ENCODE assay signal across 9 mouse cellular contexts in genomic region chr9:107738841-107739202, GRCm38 (mm10). TPM values are rescaled to one million over a fixed set of nuclear protein-coding genes. Genes with fewer than 3 reads are reported as not detected.
A peak's percentile ranks its signal among the peaks of the same experiment; 100 is the strongest.
DNase-seq lines count a peak whose midpoint lies in the region; ATAC-seq and TF ChIP-seq lines count a peak whose summit lies in the region.
"Had no signal": no experiment of that assay in that cellular context is flagged by ENCODE, and none has a peak within 500 bp of the region (broad histone marks: within the 10 kb centered on the region; RNA-seq: fewer than 3 reads in every experiment).

No protein-coding gene starts in this region.

- in situ Hi-C loops in CH12.LX (cut with MboI; ENCODE audit: low pct_ligation_motif_present, low pct_unique_long_range_greater_than_20kb, low sequenced_read_pairs) = loop anchor here (5.0 kb wide), 1 partner anchor 52 kb away; no protein-coding TSS in a partner anchor

- TF ChIP-seq RAD21 in CH12.LX (IDR thresholded peaks at IDR 0.05; ENCODE audit: low read depth, low read length) = no peak

- peak; percentile 46; a peak in 3 of 4 replicates for TF ChIP-seq CTCF in CH12.LX (conservative IDR thresholded peaks at IDR 0.05 in 1 of 2, IDR thresholded peaks at IDR 0.05 in 1 of 2; ENCODE audit: low read depth in 2 of 2, low read length in 2 of 2)

- TF ChIP-seq EP300 in CH12.LX (IDR thresholded peaks at IDR 0.05; ENCODE audit: low read length) = no peak

- peaks cover 48 to 62% of the 10 kb centered on the region in 2 experiments for H3K36me3 ChIP-seq in CH12.LX (replicated peaks in 1 of 2; ENCODE audit: control insufficient read depth in 1 of 2, insufficient read depth in 1 of 2, low read length in 1 of 2)
- H3K36me3 ChIP-seq in hindbrain, embryonic 10.5 days = peaks cover 59% of the 10 kb centered on the region
- peaks cover 34% of the 10 kb centered on the region for H3K36me3 ChIP-seq in limb, embryonic 11.5 days (ENCODE audit: control insufficient read depth, insufficient read depth, low read length)
- H3K36me3 ChIP-seq in midbrain, embryonic 14.5 days (ENCODE audit: control insufficient read depth, insufficient read depth, low read length) = peaks cover 57% of the 10 kb centered on the region

- H3K27ac ChIP-seq in CH12.LX (ENCODE audit: insufficient read depth, low read depth) = no peak overlapping the region
- no peak overlapping the region for H3K27ac ChIP-seq in hindbrain, embryonic 10.5 days
- H3K27ac ChIP-seq in limb, embryonic 11.5 days (replicated peaks; ENCODE audit: low read depth, low read length) = no peak overlapping the region
- peak overlapping the region; percentile 72 for H3K27ac ChIP-seq in midbrain, embryonic 14.5 days (replicated peaks; ENCODE audit: low read depth, low read length)

- dilution Hi-C loops in CH12.LX (cut with MboI; ENCODE audit: extremely low pct_ligation_motif_present, extremely low pct_unique_long_range_greater_than_20kb, low sequenced_read_pairs) = no loop called here

- H3K27me3 ChIP-seq in CH12.LX (replicated peaks) = peaks cover 27% of the 10 kb centered on the region
- H3K27me3 ChIP-seq in hindbrain, embryonic 10.5 days (ENCODE audit: insufficient read depth, poor library complexity, severe bottlenecking) = peaks cover 29% of the 10 kb centered on the region
- no peaks in the 10 kb centered on the region for H3K27me3 ChIP-seq in limb, embryonic 11.5 days (ENCODE audit: control insufficient read depth, insufficient read depth, low read length)
- no peaks in the 10 kb centered on the region for H3K27me3 ChIP-seq in midbrain, embryonic 14.5 days (ENCODE audit: control insufficient read depth, insufficient read depth, low read length)

- TF ChIP-seq POLR2A in CH12.LX (IDR thresholded peaks at IDR 0.05; ENCODE audit: low read depth, low read length) = no peak; the same call in 1 of the 2 replicates

- H3K9me3 ChIP-seq in CH12.LX (replicated peaks; ENCODE audit: low read length) = no peaks in the 10 kb centered on the region
- H3K9me3 ChIP-seq in hindbrain, embryonic 10.5 days = no peaks in the 10 kb centered on the region
- H3K9me3 ChIP-seq in limb, embryonic 11.5 days (ENCODE audit: control insufficient read depth, low read length) = no peaks in the 10 kb centered on the region
- no peaks in the 10 kb centered on the region for H3K9me3 ChIP-seq in midbrain, embryonic 14.5 days (ENCODE audit: control insufficient read depth, low read length)

- no peaks in the 10 kb centered on the region for H3K4me1 ChIP-seq in CH12.LX (ENCODE audit: control insufficient read depth in 1 of 2, insufficient read depth in 2 of 2)
- peaks cover 44% of the 10 kb centered on the region for H3K4me1 ChIP-seq in hindbrain, embryonic 10.5 days (replicated peaks)
- H3K4me1 ChIP-seq in limb, embryonic 11.5 days (ENCODE audit: control insufficient read depth, insufficient read depth, low read length) = peaks cover 25% of the 10 kb centered on the region
- peaks cover 29% of the 10 kb centered on the region for H3K4me1 ChIP-seq in midbrain, embryonic 14.5 days (ENCODE audit: control insufficient read depth, insufficient read depth, low read length)

- no peak overlapping the region for H3K4me2 ChIP-seq in CH12.LX (ENCODE audit: insufficient read depth, low read depth, poor library complexity, severe bottlenecking)
- no peak overlapping the region for H3K4me2 ChIP-seq in limb, embryonic 11.5 days (ENCODE audit: low read depth, severe bottlenecking)
- no peak overlapping the region for H3K4me2 ChIP-seq in midbrain, embryonic 14.5 days (ENCODE audit: low read length)

- peak; percentile 49 for DNase-seq in adrenal gland, adult 2 months
- DNase-seq in adrenal gland, adult 8-10 months = no peak
- DNase-seq in CH12.LX (ENCODE audit: extremely low read depth) = peak; percentile 32
- DNase-seq in hindbrain, embryonic 10.5 days (ENCODE audit: low spot score) = peak; percentile 55
- DNase-seq in limb, embryonic 11.5 days (ENCODE audit: low spot score) = peak; percentile 68
- peak; percentile 64 for DNase-seq in midbrain, embryonic 14.5 days
- no peak for DNase-seq in ovary, postnatal 10 days (ENCODE audit: low spot score)

- H3K9ac ChIP-seq in CH12.LX (ENCODE audit: insufficient read depth, low read depth) = no peak overlapping the region
- no peak overlapping the region for H3K9ac ChIP-seq in limb, embryonic 11.5 days (ENCODE audit: low read length)
- H3K9ac ChIP-seq in midbrain, embryonic 14.5 days (replicated peaks; ENCODE audit: low read length) = no peak overlapping the region

- 50% methylated on average over 4 of the region's 4 CpGs for WGBS in hindbrain, embryonic 10.5 days
- 58% methylated on average over 4 of the region's 4 CpGs for WGBS in limb, embryonic 11.5 days
- 41% methylated on average over 4 of the region's 4 CpGs for WGBS in midbrain, embryonic 14.5 days

- peak; percentile 38; the same call in 1 of the 2 replicates for ATAC-seq in common myeloid progenitor, adult 5-6 weeks (replicated peaks; ENCODE audit: low read depth, poor library complexity, severe bottlenecking)
- ATAC-seq in limb, embryonic 11.5 days (ENCODE audit: insufficient number of reproducible peaks, low FRiP score, low TSS enrichment, low read depth) = no peak
- ATAC-seq in midbrain, embryonic 14.5 days (ENCODE audit: low FRiP score, low TSS enrichment) = peak; percentile 1; the same call in 1 of the 2 replicates

- H3K4me3 ChIP-seq in CH12.LX (replicated peaks in 1 of 3; ENCODE audit: low read depth in 2 of 3, low read length in 2 of 3, poor library complexity in 1 of 3) = no peak overlapping the region
- no peak overlapping the region for H3K4me3 ChIP-seq in hindbrain, embryonic 10.5 days
- no peak overlapping the region for H3K4me3 ChIP-seq in limb, embryonic 11.5 days (ENCODE audit: low read depth, low read length)
- no peak overlapping the region for H3K4me3 ChIP-seq in midbrain, embryonic 14.5 days (replicated peaks; ENCODE audit: low read depth, low read length)

- no peaks in the 10 kb centered on the region for H3K79me2 ChIP-seq in CH12.LX (replicated peaks; ENCODE audit: control insufficient read depth, extremely low read depth, insufficient read depth, poor library complexity, severe bottlenecking)

TF ChIP-seq in CH12.LX, 34 proteins besides CTCF, POLR2A, EP300 and RAD21:
- TF ChIP-seq ZMIZ1 (IDR thresholded peaks at IDR 0.05; ENCODE audit: low read depth, low read length) = no peak
- TF ChIP-seq USF1 (IDR thresholded peaks at IDR 0.05; ENCODE audit: low read depth, low read length) = no peak
- TF ChIP-seq JUND (conservative IDR thresholded peaks at IDR 0.05; ENCODE audit: low read depth, low read length) = no peak
- no peak for TF ChIP-seq CHD1 (IDR thresholded peaks at IDR 0.05; ENCODE audit: low read depth, low read length)
- TF ChIP-seq MYC (IDR thresholded peaks at IDR 0.05; ENCODE audit: low read depth, low read length) = no peak
- TF ChIP-seq MEF2A (IDR thresholded peaks at IDR 0.05; ENCODE audit: borderline replicate concordance, low read depth, low read length) = no peak
- TF ChIP-seq ZKSCAN1 (IDR thresholded peaks at IDR 0.05; ENCODE audit: borderline replicate concordance, low read depth, low read length) = no peak
- no peak for TF ChIP-seq ETS1 (conservative IDR thresholded peaks at IDR 0.05; ENCODE audit: low read depth, low read length)
- TF ChIP-seq GABPA (IDR thresholded peaks at IDR 0.05; ENCODE audit: insufficient replicate concordance, low read depth, low read length) = no peak
- TF ChIP-seq NRF1 (IDR thresholded peaks at IDR 0.05; ENCODE audit: low read depth, low read length) = no peak
- TF ChIP-seq UBTF (IDR thresholded peaks at IDR 0.05; ENCODE audit: low read depth, low read length) = no peak
- no peak for TF ChIP-seq BHLHE40 (IDR thresholded peaks at IDR 0.05; ENCODE audit: low read depth, low read length)
- no peak for TF ChIP-seq JUN (IDR thresholded peaks at IDR 0.05; ENCODE audit: insufficient read depth, low read depth, low read length)
- TF ChIP-seq HCFC1 (IDR thresholded peaks at IDR 0.05; ENCODE audit: low read depth, low read length) = no peak
TF ChIP-seq in CH12.LX: peak in this region for 0.

RNA-seq across cellular contexts. Expression of gene Sema3f, which starts 28.5 kb away (rescaled TPM):
- 10 to 100 TPM; 27.2 to 34.8 TPM for total RNA-seq in adrenal gland, adult 2 months (2021)
- polyA plus RNA-seq in adrenal gland, adult 2 months (2012; rRNA removed) = 95.1 and 106 TPM in 2 replicates
- 10 to 100 TPM; 25.0 to 41.2 (median 29.8) TPM for total RNA-seq in adrenal gland, adult 8-10 months (2022)
- total RNA-seq in CH12.LX (2012; rRNA removed) (0.50 and 1.1 TPM in 2 replicates), CH12.LX (2014; rRNA removed) (0.24 TPM in 1 of 2 replicates, not detected in the other)
- polyA plus RNA-seq in CH12.LX (2012; ENCODE audit: insufficient read length, low read depth) = 0.36 and 1.6 TPM in 2 replicates
- total RNA-seq in common myeloid progenitor, adult 5-6 weeks (2017) = 0.23 TPM in 1 of 2 replicates, not detected in the other
- 14.5 and 16.4 TPM in 2 replicates for polyA plus RNA-seq in hindbrain, embryonic 10.5 days (2016; fragmentation: Nextera tagmentation; extraction: Ambion mirVana)
- 27.4 and 32.5 TPM in 2 replicates for polyA plus RNA-seq in limb, embryonic 11.5 days (2014; fragmentation: Nextera tagmentation; extraction: Ambion mirVana)
- polyA plus RNA-seq in midbrain, embryonic 14.5 days (2014; fragmentation: Nextera tagmentation; extraction: Ambion mirVana) = 34.0 and 37.0 TPM in 2 replicates

RNA-seq across cellular contexts. Expression of gene Rbm5, which starts 32.0 kb away (rescaled TPM):
- total RNA-seq in adrenal gland, adult 2 months (2021) = 100 to 1,000 TPM in 1 of 2 experiments, 10 to 100 TPM in 1; 67.1 to 124 TPM
- 61.7 and 67.8 TPM in 2 replicates for polyA plus RNA-seq in adrenal gland, adult 2 months (2012; rRNA removed)
- total RNA-seq in adrenal gland, adult 8-10 months (2022) = 100 to 1,000 TPM in 2 of 4 experiments, 10 to 100 TPM in 2; 91.2 to 204 (median 127) TPM
- 67.6 and 74.5 TPM in 2 replicates for total RNA-seq in CH12.LX (2012; rRNA removed)
- 83.6 and 85.3 TPM in 2 replicates for total RNA-seq in CH12.LX (2014; rRNA removed)
- polyA plus RNA-seq in CH12.LX (2012; ENCODE audit: insufficient read length, low read depth) = 83.6 and 92.8 TPM in 2 replicates
- 188 and 222 TPM in 2 replicates for total RNA-seq in common myeloid progenitor, adult 5-6 weeks (2017)
- 196 and 204 TPM in 2 replicates for polyA plus RNA-seq in hindbrain, embryonic 10.5 days (2016; fragmentation: Nextera tagmentation; extraction: Ambion mirVana)
- polyA plus RNA-seq in limb, embryonic 11.5 days (2014; fragmentation: Nextera tagmentation; extraction: Ambion mirVana) = 179 and 195 TPM in 2 replicates
- polyA plus RNA-seq in midbrain, embryonic 14.5 days (2014; fragmentation: Nextera tagmentation; extraction: Ambion mirVana) = 190 and 241 TPM in 2 replicates

RNA-seq across cellular contexts. Expression of gene Gnat1, which starts 59.3 kb away (rescaled TPM):
- total RNA-seq in adrenal gland, adult 2 months (2021) = under 1 TPM in 1 of 2 experiments, not detected in 1; 0.37 TPM
- polyA plus RNA-seq in adrenal gland, adult 2 months (2012; rRNA removed) = 0.10 and 0.16 TPM in 2 replicates
- total RNA-seq in adrenal gland, adult 8-10 months (2022) = under 1 TPM in 1 of 4 experiments, not detected in 3; 0.74 TPM
- total RNA-seq in CH12.LX (2012; rRNA removed) (not detected in 2 replicates), CH12.LX (2014; rRNA removed) (not detected in 2 replicates)
- polyA plus RNA-seq in CH12.LX (2012; ENCODE audit: insufficient read length, low read depth) = 2.0 and 3.0 TPM in 2 replicates
- total RNA-seq in common myeloid progenitor, adult 5-6 weeks (2017) = not detected in 2 replicates
- 2.6 and 3.1 TPM in 2 replicates for polyA plus RNA-seq in hindbrain, embryonic 10.5 days (2016; fragmentation: Nextera tagmentation; extraction: Ambion mirVana)
- 1.7 and 1.8 TPM in 2 replicates for polyA plus RNA-seq in limb, embryonic 11.5 days (2014; fragmentation: Nextera tagmentation; extraction: Ambion mirVana)
- polyA plus RNA-seq in midbrain, embryonic 14.5 days (2014; fragmentation: Nextera tagmentation; extraction: Ambion mirVana) = 0.97 and 2.0 TPM in 2 replicates
- total RNA-seq: layer of hippocampus, adult 18-20 months had no signal

Comparison
In these comparisons a context has a peak if more than half of its experiments do, and no peak if none do; other contexts are left out.
1. DNase-seq: peak in adrenal gland, adult 2 months (single experiment), CH12.LX (single experiment), hindbrain, embryonic 10.5 days (single experiment), limb, embryonic 11.5 days (single experiment) and midbrain, embryonic 14.5 days (single experiment); none in adrenal gland, adult 8-10 months (single experiment) and ovary, postnatal 10 days (single experiment).